Mouse (Mus musculus) liver, postnatal 0 days (tissue): ENCODE measurements around the gene Ms4a15.

Experiments
- CTCF ChIP-seq: sonication (generic); IDR thresholded peaks from 2 replicates; pipeline ENCODE4 v1.5.1; 2016; ENCODE audit warnings: antibody characterized with exemption, low read depth
- EP300 ChIP-seq: IDR thresholded peaks from 2 replicates; pipeline ENCODE4 v1.6.1; 2016; ENCODE audit warnings: antibody characterized with exemption, low read depth, mild to moderate bottlenecking

DNA sequence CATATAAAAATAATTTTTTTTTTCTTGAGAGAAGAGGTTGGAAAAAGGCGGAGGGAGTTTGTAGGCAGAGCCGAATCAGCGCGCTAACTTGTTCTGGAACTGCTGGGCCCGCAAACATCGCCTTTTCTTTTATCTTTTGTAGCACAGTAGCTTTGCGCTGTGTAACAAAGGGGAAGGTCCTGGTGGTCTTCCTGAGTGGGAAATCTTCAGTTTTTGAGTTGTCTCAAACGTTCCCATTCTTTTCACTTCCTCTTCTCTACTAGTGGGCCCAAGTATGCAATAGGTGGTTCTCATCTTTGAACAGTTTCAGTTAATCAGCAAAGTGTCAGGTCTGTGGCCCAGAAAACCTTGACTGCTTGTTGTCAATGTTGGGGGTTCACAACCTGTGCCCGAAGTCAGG lies 43.5 kb downstream of the Ms4a15 start:
- TF ChIP-seq CTCF = no peak
- no peak for TF ChIP-seq EP300
